ENCODE assay signal across 8 mouse cellular contexts in genomic region chr3:38885481-38886001, GRCm38 (mm10). TPM values are rescaled to one million over a fixed set of nuclear protein-coding genes. Genes with fewer than 3 reads are reported as not detected.
A peak's percentile ranks its signal among the peaks of the same experiment; 100 is the strongest.
DNase-seq lines count a peak whose midpoint lies in the region; ATAC-seq and TF ChIP-seq lines count a peak whose summit lies in the region.

No protein-coding gene starts in this region.

- in situ Hi-C loops in ES-E14 (cut with MboI; ENCODE audit: low sequenced_read_pairs in 2 of 2, unreplicated experiment in 2 of 2) = loop anchor here (10.0 to 25.0 kb wide), 4 partner anchors 819 to 1502 kb away; no protein-coding TSS in a partner anchor

- H3K4me2 ChIP-seq in hindbrain, embryonic 13.5 days = peak overlapping the region; percentile 92

- H3K9ac ChIP-seq in ES-E14 (ENCODE audit: insufficient read depth, low read depth, low read length, poor library complexity, severe bottlenecking) = no peak overlapping the region
- H3K9ac ChIP-seq in hindbrain, embryonic 13.5 days = peak overlapping the region; percentile 91

- H3K4me3 ChIP-seq in ES-E14 (ENCODE audit: insufficient read depth in 1 of 2, low read depth in 1 of 2, low read length in 2 of 2, poor library complexity in 1 of 2, severe bottlenecking in 1 of 2) = peak overlapping the region; percentile 65 to 81
- H3K4me3 ChIP-seq in hindbrain, embryonic 13.5 days = peak overlapping the region; percentile 80
- H3K4me3 ChIP-seq in macrophage (ENCODE audit: inconsistent target) = peak overlapping the region; percentile 39

- WGBS in hindbrain, embryonic 13.5 days = under 1% methylated on average over 52 of the region's 56 CpGs
- WGBS in macrophage (ENCODE audit: missing documents) = 1% methylated on average over 56 of the region's 56 CpGs

- H3K27me3 ChIP-seq in hindbrain, embryonic 13.5 days = no peaks in the 10 kb centered on the region

- ATAC-seq in hindbrain, embryonic 13.5 days (ENCODE audit: low FRiP score) = peak; percentile 89

- DNase-seq in ES-E14 (ENCODE audit: low read depth, low spot score) = no peak
- DNase-seq in cerebellum, postnatal 14 days = peak; percentile 77 to 79
- DNase-seq in frontal cortex, postnatal 36 days (ENCODE audit: low spot score in 2 of 2) = peak; percentile 75 to 76
- peak; percentile 53 to 67 for DNase-seq in left cerebral cortex, adult 8-10 months (ENCODE audit: low spot score in 2 of 2)
- DNase-seq in right cerebral cortex, postnatal 10 days (ENCODE audit: low spot score in 2 of 2) = peak; percentile 89 to 90
- peak; percentile 62 to 82 for DNase-seq in urinary bladder, postnatal 36 days (ENCODE audit: low spot score in 2 of 2)

- no peaks in the 10 kb centered on the region for H3K79me2 ChIP-seq in macrophage (ENCODE audit: inconsistent target)

- H3K36me3 ChIP-seq in ES-E14 (ENCODE audit: control insufficient read depth, insufficient read depth, low read length, poor library complexity, severe bottlenecking) = no peaks in the 10 kb centered on the region
- peaks cover 20% of the 10 kb centered on the region for H3K36me3 ChIP-seq in hindbrain, embryonic 13.5 days
- no peaks in the 10 kb centered on the region for H3K36me3 ChIP-seq in macrophage (ENCODE audit: inconsistent target)

- no peaks in the 10 kb centered on the region for H3K9me3 ChIP-seq in ES-E14 (ENCODE audit: control insufficient read depth, insufficient read depth, low read depth, low read length)
- H3K9me3 ChIP-seq in hindbrain, embryonic 13.5 days = no peaks in the 10 kb centered on the region

- no peak overlapping the region for H3K27ac ChIP-seq in ES-E14 (ENCODE audit: insufficient read depth, low read depth, low read length, poor library complexity, severe bottlenecking)
- H3K27ac ChIP-seq in hindbrain, embryonic 13.5 days = peak overlapping the region; percentile 96
- H3K27ac ChIP-seq in macrophage = no peak overlapping the region

- H3K4me1 ChIP-seq in ES-E14 (ENCODE audit: control insufficient read depth in 2 of 2, insufficient read depth in 2 of 2, low read length in 2 of 2, poor library complexity in 1 of 2) = peaks cover 0 to 4% of the 10 kb centered on the region in 2 experiments; a peak in 1 of 4 replicates
- peaks cover 46% of the 10 kb centered on the region for H3K4me1 ChIP-seq in hindbrain, embryonic 13.5 days (replicated peaks)

TF ChIP-seq in ES-E14, 5 proteins besides CTCF, POLR2A, EP300 and RAD21:
- TF ChIP-seq HCFC1 (IDR thresholded peaks at IDR 0.05; ENCODE audit: borderline replicate concordance, insufficient read depth, low read length) = no peak
- no peak for TF ChIP-seq MAFK (IDR thresholded peaks at IDR 0.05; ENCODE audit: insufficient read depth, low read depth, low read length)
- TF ChIP-seq ZC3H11A (IDR thresholded peaks at IDR 0.05; ENCODE audit: borderline replicate concordance, low read depth, low read length) = no peak
- TF ChIP-seq CHD2 (IDR thresholded peaks at IDR 0.05; ENCODE audit: low read depth, low read length) = no peak
- no peak for TF ChIP-seq ZNF384 (IDR thresholded peaks at IDR 0.05; ENCODE audit: low read depth, low read length)

RNA-seq across cellular contexts. Expression of gene Fat4, which starts 1.2 kb away (rescaled TPM):
- 0.21 and 0.94 TPM in 2 replicates for total RNA-seq in ES-E14 (2012; rRNA removed)
- polyA plus RNA-seq in hindbrain, embryonic 13.5 days (2015; fragmentation: Nextera tagmentation; extraction: Ambion mirVana) = 9.9 and 10.0 TPM in 2 replicates
- total RNA-seq in left cerebral cortex, adult 8-10 months (2022) = 10 to 100 TPM in 1 of 4 experiments, 1 to 10 TPM in 3; 8.6 to 12.3 (median 9.5) TPM
- total RNA-seq in macrophage (2018; cell fraction: chromatin; rRNA removed) = 1 to 10 TPM in 1 of 26 experiments, under 1 TPM in 13, not detected in 12; 0.04 to 3.4 (median 0.08) TPM
- under 1 TPM in 5 of 26 experiments, not detected in 21; under 0.01 TPM for total RNA-seq in macrophage (2018; cell fraction: cytosol; rRNA removed)
- under 1 TPM in 4 of 26 experiments, not detected in 22; 0.12 to 0.82 (median 0.22) TPM for total RNA-seq in macrophage (2018; cell fraction: nucleus; rRNA removed)
- polyA plus RNA-seq in macrophage (2018) = 0.01 TPM in 1 of 3 replicates, not detected in the others
